In the genomic region with DNA sequence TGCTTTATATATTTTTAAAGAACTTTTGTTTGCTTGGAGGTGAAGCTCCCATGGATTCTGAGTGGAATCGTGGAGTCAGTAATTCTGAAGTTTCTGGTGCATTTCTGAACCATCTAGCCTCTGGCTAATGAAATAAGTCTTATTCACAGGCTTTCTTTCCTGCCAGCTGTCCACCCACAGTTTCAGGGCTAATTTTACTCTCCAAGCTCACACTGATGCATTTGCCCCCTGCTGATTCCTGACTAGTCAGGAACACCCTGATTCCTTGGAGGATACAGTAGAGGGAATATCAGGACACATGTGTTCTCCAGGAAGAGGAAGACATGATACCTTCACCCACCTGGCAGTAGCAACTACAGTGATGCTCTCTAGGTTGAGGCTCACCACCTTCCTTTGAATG, we compare ENCODE assay signal across 32 mouse cellular contexts.
A peak's percentile ranks its signal among the peaks of the same experiment; 100 is the strongest.
DNase-seq lines count a peak whose midpoint lies in the region; ATAC-seq lines count a peak whose summit lies in the region.
"Had no signal": no experiment of that assay in that cellular context is flagged by ENCODE, and none has a peak within 500 bp of the region (broad histone marks: within the 10 kb centered on the region; RNA-seq: fewer than 3 reads in every experiment).

No protein-coding gene starts in this region.

- H3K27me3 ChIP-seq in forebrain, embryonic 11.5 days (ENCODE audit: control insufficient read depth, insufficient read depth, low read length): no peaks in the 10 kb centered on the region
- H3K27me3 ChIP-seq: embryonic facial prominence, embryonic 13.5 days; forebrain, embryonic 13.5 days; heart, embryonic 13.5 days; hindbrain, embryonic 12.5 days; limb, embryonic 12.5 days; neural tube, embryonic 13.5 days had no signal

- H3K36me3 ChIP-seq in forebrain, embryonic 11.5 days (ENCODE audit: control insufficient read depth, insufficient read depth, low read length): no peaks in the 10 kb centered on the region
- H3K36me3 ChIP-seq: embryonic facial prominence, embryonic 13.5 days; heart, embryonic 13.5 days; hindbrain, embryonic 12.5 days; limb, embryonic 12.5 days; midbrain, embryonic 10.5 days; neural tube, embryonic 13.5 days had no signal

- no peaks in the 10 kb centered on the region for H3K4me1 ChIP-seq in forebrain, embryonic 11.5 days (replicated peaks; ENCODE audit: control insufficient read depth, insufficient read depth, low read length)
- H3K4me1 ChIP-seq: embryonic facial prominence, embryonic 13.5 days; heart, embryonic 13.5 days; hindbrain, embryonic 12.5 days; limb, embryonic 12.5 days; midbrain, embryonic 10.5 days had no signal

- H3K9ac ChIP-seq in forebrain, embryonic 11.5 days (ENCODE audit: low read length): no peak overlapping the region
- H3K9ac ChIP-seq: embryonic facial prominence, embryonic 13.5 days; forebrain, embryonic 13.5 days; heart, embryonic 13.5 days; hindbrain, embryonic 12.5 days; limb, embryonic 12.5 days; liver, postnatal 0 days; neural tube, embryonic 13.5 days had no signal

- WGBS in forebrain, embryonic 11.5 days: 86% methylated on average over 1 of the region's 1 CpGs

- H3K27ac ChIP-seq in forebrain, embryonic 11.5 days (ENCODE audit: low read depth, low read length): no peak overlapping the region
- H3K27ac ChIP-seq: embryonic facial prominence, embryonic 13.5 days; forebrain, embryonic 13.5 days; heart, adult 2 months; heart, embryonic 13.5 days; hindbrain, embryonic 12.5 days; limb, embryonic 12.5 days; macrophage; midbrain, embryonic 10.5 days; neural tube, embryonic 13.5 days had no signal

- peak; percentile 23 for DNase-seq in heart, adult 11 months
- no peak for DNase-seq in heart, postnatal 25 days (ENCODE audit: low spot score)
- peak; percentile 71 for DNase-seq in right cerebral cortex, adult 18-20 months
- DNase-seq in right cerebral cortex, postnatal 4 days: no peak
- DNase-seq in left cerebral cortex, postnatal 14 days (ENCODE audit: low spot score in 2 of 2): peak; percentile 39 to 41
- no peak for DNase-seq in c-Kit-positive CD71-positive TER-119-positive erythroid progenitor cells, embryonic 14.5 days (ENCODE audit: low spot score)
- no peak for DNase-seq in forebrain, embryonic 11.5 days (ENCODE audit: low spot score)
- DNase-seq: adrenal gland, postnatal 36 days; cerebellum, adult 11-12 months; embryo, embryonic 11 days; gastrocnemius, postnatal 25 days; heart, adult 2 months; heart, postnatal 14 days; kidney, adult 18-20 months; kidney, postnatal 10 days; liver, postnatal 0 days; retina, postnatal 1 day; spleen, adult 18-20 months; thymus, postnatal 14 days had no signal

- H3K4me3 ChIP-seq in forebrain, embryonic 11.5 days (ENCODE audit: low read depth, low read length): no peak overlapping the region
- H3K4me3 ChIP-seq: embryonic facial prominence, embryonic 13.5 days; erythroblast, embryonic 14.5 days; forebrain, embryonic 13.5 days; heart, adult 2 months; heart, embryonic 13.5 days; hindbrain, embryonic 12.5 days; limb, embryonic 12.5 days; midbrain, embryonic 10.5 days; myocyte; neural tube, embryonic 13.5 days had no signal

- no peaks in the 10 kb centered on the region for H3K9me3 ChIP-seq in forebrain, embryonic 11.5 days (ENCODE audit: control insufficient read depth, low read length)
- H3K9me3 ChIP-seq: embryonic facial prominence, embryonic 13.5 days; forebrain, embryonic 13.5 days; heart, embryonic 13.5 days; hindbrain, embryonic 12.5 days; limb, embryonic 12.5 days; midbrain, embryonic 10.5 days; neural tube, embryonic 13.5 days had no signal

- no peak for ATAC-seq in forebrain, embryonic 11.5 days (replicated peaks; ENCODE audit: low FRiP score)
- ATAC-seq: forebrain, embryonic 13.5 days; liver, postnatal 0 days; lung, postnatal 0 days; midbrain, embryonic 16.5 days had no signal

- intact Hi-C loops in heart, postnatal 25 days (cut with DNase I): no loop called here
- intact Hi-C loops in left cerebral cortex, postnatal 14 days (cut with DNase I): no loop called here

- no peak overlapping the region for H3K4me2 ChIP-seq in forebrain, embryonic 11.5 days (ENCODE audit: low read depth, low read length, severe bottlenecking)
- H3K4me2 ChIP-seq: embryonic facial prominence, embryonic 13.5 days; forebrain, embryonic 13.5 days; heart, embryonic 13.5 days; hindbrain, embryonic 12.5 days; limb, embryonic 12.5 days; liver, embryonic 11.5 days; neural tube, embryonic 13.5 days had no signal

Comparison
In these comparisons a context has a peak if more than half of its experiments do, and no peak if none do; other contexts are left out.
1. DNase-seq: peak in heart, adult 11 months (single experiment), right cerebral cortex, adult 18-20 months (single experiment) and left cerebral cortex, postnatal 14 days (2 of 2); none in heart, postnatal 25 days (single experiment), right cerebral cortex, postnatal 4 days (single experiment), c-Kit-positive CD71-positive TER-119-positive erythroid progenitor cells, embryonic 14.5 days (single experiment) and forebrain, embryonic 11.5 days (single experiment).